Mouse (Mus musculus) MEL (cell line): Measurements from ENCODE around the gene Dnmt3c. TPM values are rescaled to one million over a fixed set of nuclear protein-coding genes. Genes with fewer than 3 reads are reported as not detected.

Source experiments
- DNase-seq: peaks from one replicate; pipeline ENCODE4 v3.0.0; 2011; ENCODE audit warnings: low read depth, low spot score
- H3K27ac ChIP-seq: 2 replicates; pipeline ENCODE4 v1.5.1; 2012; ENCODE audit warnings: low read depth, mild to moderate bottlenecking, control low read depth, low read length, moderate library complexity; ENCODE audit not compliant: control insufficient read depth
- H3K27me3 ChIP-seq, 2 experiments: fragments of 150-350 bp in 1 of 2; sonication (generic) in 1 of 2; 2 replicates each; pipeline ENCODE4 v1.6.1; 2012; ENCODE audit warnings: low read length in 2 of 2, mild to moderate bottlenecking in 2 of 2, improper control_type of control experiment in 1 of 2, moderate library complexity in 1 of 2; ENCODE audit not compliant: insufficient read depth in 2 of 2, control insufficient read depth in 1 of 2
- H3K36me3 ChIP-seq, 2 experiments: 2 replicates each; pipeline ENCODE4 v1.6.1; 2012 to 2014; ENCODE audit warnings: low read length in 2 of 2, improper control_type of control experiment in 1 of 2, inconsistent platforms in 1 of 2, mild to moderate bottlenecking in 1 of 2; ENCODE audit not compliant: insufficient read depth in 2 of 2, control insufficient read depth in 1 of 2
- H3K4me1 ChIP-seq, 2 experiments: fragments of 150-350 bp in 1 of 2; sonication (generic) in 1 of 2; 2 replicates each; pipeline ENCODE4 v1.6.1; 2012; ENCODE audit warnings: low read length in 2 of 2, improper control_type of control experiment in 1 of 2, mild to moderate bottlenecking in 1 of 2; ENCODE audit not compliant: insufficient read depth in 2 of 2, control insufficient read depth in 1 of 2
- H3K4me3 ChIP-seq, 2 experiments: fragments of 150-350 bp in 1 of 2; sonication (generic) in 1 of 2; 2 replicates each; pipeline ENCODE4 v1.5.1; 2012; ENCODE audit warnings: low read depth in 2 of 2, low read length in 2 of 2, mild to moderate bottlenecking in 2 of 2, moderate library complexity in 2 of 2, control low read depth in 1 of 2, improper control_type of control experiment in 1 of 2; ENCODE audit not compliant: control insufficient read depth in 1 of 2, insufficient read depth in 1 of 2
- H3K79me2 ChIP-seq: 2 replicates; pipeline ENCODE4 v1.6.1; 2012; ENCODE audit warnings: mild to moderate bottlenecking, low read length, moderate library complexity; ENCODE audit not compliant: control insufficient read depth, poor library complexity, insufficient read depth
- H3K9ac ChIP-seq: 2 replicates; pipeline ENCODE4 v1.6.1; 2012; ENCODE audit warnings: low read depth, mild to moderate bottlenecking, control low read depth, low read length, moderate library complexity; ENCODE audit not compliant: control insufficient read depth, poor library complexity, severe bottlenecking
- H3K9me3 ChIP-seq: fragments of 150-350 bp; sonication (generic); replicated peaks from 2 replicates; pipeline ENCODE4 v1.6.1; 2012; ENCODE audit warnings: mild to moderate bottlenecking, low read length, improper control_type of control experiment, moderate library complexity; ENCODE audit not compliant: insufficient read depth
- BHLHE40 ChIP-seq: IDR thresholded peaks from 2 replicates; pipeline ENCODE4 v1.6.1; 2012; ENCODE audit warnings: low read depth, mild to moderate bottlenecking, inconsistent platforms, low read length, improper control_type of control experiment, borderline replicate concordance
- CHD1 ChIP-seq: IDR thresholded peaks from 2 replicates; pipeline ENCODE4 v1.6.1; 2012; ENCODE audit warnings: low read depth, mild to moderate bottlenecking, inconsistent platforms, low read length, improper control_type of control experiment
- CHD2 ChIP-seq: IDR thresholded peaks from 2 replicates; pipeline ENCODE4 v1.6.1; 2011; ENCODE audit warnings: low read length, improper control_type of control experiment
- CTCF ChIP-seq, 3 experiments: IDR thresholded peaks in 2 of 3; conservative IDR thresholded peaks in 1 of 3; 2 replicates each; pipeline ENCODE4 v1.5.1; 2011 to 2012; ENCODE audit warnings: low read length in 3 of 3, low read depth in 2 of 3, mild to moderate bottlenecking in 2 of 3, improper control_type of control experiment in 1 of 3, inconsistent platforms in 1 of 3, mixed read lengths in 1 of 3, moderate library complexity in 1 of 3; ENCODE audit not compliant: control insufficient read depth in 1 of 3, insufficient read depth in 1 of 3, poor library complexity in 1 of 3, severe bottlenecking in 1 of 3
- E2F4 ChIP-seq: IDR thresholded peaks from 2 replicates; pipeline ENCODE4 v1.6.1; 2011; ENCODE audit warnings: low read depth, low read length, improper control_type of control experiment, borderline replicate concordance
- ELF1 ChIP-seq: IDR thresholded peaks from 2 replicates; pipeline ENCODE4 v1.6.1; 2014; ENCODE audit warnings: low read depth, mild to moderate bottlenecking, inconsistent platforms, low read length, improper control_type of control experiment, moderate library complexity
- EP300 ChIP-seq, 2 experiments: IDR thresholded peaks; 2 replicates each; pipeline ENCODE4 v1.6.1; 2011; ENCODE audit warnings: improper control_type of control experiment in 2 of 2, low read length in 2 of 2, low read depth in 1 of 2, mild to moderate bottlenecking in 1 of 2
- ETS1 ChIP-seq: IDR thresholded peaks from 2 replicates; pipeline ENCODE4 v1.6.1; 2012; ENCODE audit warnings: low read depth, mild to moderate bottlenecking, inconsistent platforms, low read length, improper control_type of control experiment, moderate library complexity
- GABPA ChIP-seq: IDR thresholded peaks from 2 replicates; pipeline ENCODE4 v1.6.1; 2012; ENCODE audit warnings: low read depth, mild to moderate bottlenecking, inconsistent platforms, low read length, improper control_type of control experiment, moderate library complexity
- GATA1 ChIP-seq: IDR thresholded peaks from 2 replicates; pipeline ENCODE4 v1.6.1; 2011; ENCODE audit warnings: low read depth, low read length, improper control_type of control experiment
- HCFC1 ChIP-seq: IDR thresholded peaks from 2 replicates; pipeline ENCODE4 v1.6.1; 2012; ENCODE audit warnings: low read depth, mild to moderate bottlenecking, inconsistent platforms, low read length, improper control_type of control experiment, moderate library complexity
- JUND ChIP-seq: IDR thresholded peaks from 2 replicates; pipeline ENCODE4 v1.6.1; 2011; ENCODE audit warnings: low read depth, mild to moderate bottlenecking, improper control_type of control experiment, low read length
- KAT2A ChIP-seq: conservative IDR thresholded peaks from 2 replicates; pipeline ENCODE4 v1.6.1; 2012; ENCODE audit warnings: low read depth, low read length, improper control_type of control experiment, inconsistent platforms
- MAFK ChIP-seq: IDR thresholded peaks from 2 replicates; pipeline ENCODE4 v1.6.1; 2011; ENCODE audit warnings: low read depth, mild to moderate bottlenecking, low read length, improper control_type of control experiment, borderline replicate concordance
- MAX ChIP-seq: IDR thresholded peaks from 2 replicates; pipeline ENCODE4 v1.6.1; 2011; ENCODE audit warnings: low read length, improper control_type of control experiment
- MAZ ChIP-seq: IDR thresholded peaks from 2 replicates; pipeline ENCODE4 v1.6.1; 2012; ENCODE audit warnings: low read depth, mild to moderate bottlenecking, inconsistent platforms, low read length, improper control_type of control experiment
- MEF2A ChIP-seq: IDR thresholded peaks from 2 replicates; pipeline ENCODE4 v1.6.1; 2014; ENCODE audit warnings: low read depth, mild to moderate bottlenecking, inconsistent platforms, low read length, improper control_type of control experiment; ENCODE audit not compliant: poor library complexity, insufficient replicate concordance, severe bottlenecking; ENCODE audit errors: extremely low read depth
- MXI1 ChIP-seq: IDR thresholded peaks from 2 replicates; pipeline ENCODE4 v1.6.1; 2011; ENCODE audit warnings: mild to moderate bottlenecking, low read depth, low read length, improper control_type of control experiment
- MYB ChIP-seq: IDR thresholded peaks from 2 replicates; pipeline ENCODE4 v1.6.1; 2011; ENCODE audit warnings: mild to moderate bottlenecking, low read depth, low read length, improper control_type of control experiment
- MYC ChIP-seq: IDR thresholded peaks from 2 replicates; pipeline ENCODE4 v1.6.1; 2011; ENCODE audit warnings: low read depth, mild to moderate bottlenecking, low read length, improper control_type of control experiment, moderate library complexity
- NELFE ChIP-seq: IDR thresholded peaks from 2 replicates; pipeline ENCODE4 v1.6.1; 2011; ENCODE audit warnings: low read depth, low read length, improper control_type of control experiment
- NRF1 ChIP-seq: IDR thresholded peaks from 2 replicates; pipeline ENCODE4 v1.6.1; 2014; ENCODE audit warnings: low read depth, mild to moderate bottlenecking, inconsistent platforms, low read length, improper control_type of control experiment, moderate library complexity; ENCODE audit not compliant: poor library complexity, insufficient read depth, severe bottlenecking
- POLR2A ChIP-seq, 2 experiments: IDR thresholded peaks; 2 replicates each; pipeline ENCODE4 v1.6.1; 2011 to 2012; ENCODE audit warnings: low read length in 2 of 2, mild to moderate bottlenecking in 2 of 2, control low read depth in 1 of 2, improper control_type of control experiment in 1 of 2, low read depth in 1 of 2, moderate library complexity in 1 of 2; ENCODE audit not compliant: control insufficient read depth in 1 of 2, insufficient read depth in 1 of 2, poor library complexity in 1 of 2
- POLR2AphosphoS2 ChIP-seq: IDR thresholded peaks from 2 replicates; pipeline ENCODE4 v1.6.1; 2011; ENCODE audit warnings: low read length, improper control_type of control experiment
- RAD21 ChIP-seq: IDR thresholded peaks from 2 replicates; pipeline ENCODE4 v1.6.1; 2011; ENCODE audit warnings: mild to moderate bottlenecking, low read depth, low read length, improper control_type of control experiment
- RCOR1 ChIP-seq: IDR thresholded peaks from 2 replicates; pipeline ENCODE4 v1.6.1; 2012; ENCODE audit warnings: low read depth, mild to moderate bottlenecking, inconsistent platforms, low read length, improper control_type of control experiment
- SIN3A ChIP-seq: IDR thresholded peaks from 2 replicates; pipeline ENCODE4 v1.6.1; 2012; ENCODE audit warnings: low read length, improper control_type of control experiment, inconsistent platforms
- SMC3 ChIP-seq: IDR thresholded peaks from 2 replicates; pipeline ENCODE4 v1.6.1; 2011; ENCODE audit warnings: low read depth, low read length, improper control_type of control experiment
- TBP ChIP-seq: IDR thresholded peaks from 2 replicates; pipeline ENCODE4 v1.8.0; 2011; ENCODE audit warnings: low read depth, low read length, improper control_type of control experiment
- TCF12 ChIP-seq: IDR thresholded peaks from 2 replicates; pipeline ENCODE4 v1.6.1; 2014; ENCODE audit warnings: low read depth, mild to moderate bottlenecking, inconsistent platforms, low read length, improper control_type of control experiment, moderate library complexity
- UBTF ChIP-seq: IDR thresholded peaks from 2 replicates; pipeline ENCODE4 v1.6.1; 2012; ENCODE audit warnings: low read depth, mild to moderate bottlenecking, inconsistent platforms, low read length, improper control_type of control experiment, moderate library complexity, borderline replicate concordance; ENCODE audit not compliant: insufficient read depth
- USF1 ChIP-seq: IDR thresholded peaks from 2 replicates; pipeline ENCODE4 v1.6.1; 2014; ENCODE audit warnings: low read depth, mild to moderate bottlenecking, inconsistent platforms, low read length, improper control_type of control experiment, moderate library complexity
- ZKSCAN1 ChIP-seq: IDR thresholded peaks from 2 replicates; pipeline ENCODE4 v1.6.1; 2012; ENCODE audit warnings: low read depth, mild to moderate bottlenecking, inconsistent platforms, low read length, improper control_type of control experiment, moderate library complexity
- ZNF384 ChIP-seq: IDR thresholded peaks from 2 replicates; pipeline ENCODE4 v1.6.1; 2012; ENCODE audit warnings: low read depth, mild to moderate bottlenecking, inconsistent platforms, low read length, improper control_type of control experiment
- polyA plus RNA-seq, 2 experiments: library from polyadenylated mRNA; stranded (reverse) in 1 of 2; unstranded in 1 of 2; fragments of >175 nt in 1 of 2; fragments of >200 nt in 1 of 2; gene quantifications; 2 replicates each; pipeline versions ENCODE4 v1.2.1 to v1.2.4; 2012; ENCODE audit warnings: low replicate concordance in 2 of 2, low read depth in 1 of 2; ENCODE audit not compliant: insufficient read length in 2 of 2, insufficient read depth in 1 of 2, missing spikeins in 1 of 2
- total RNA-seq: library from RNA; depleted of rRNA; stranded (reverse); fragments of 300-350 nt; gene quantifications from 2 replicates; pipeline ENCODE4 v1.2.3, GENCODE M21; 2012

Dnmt3c gene
- total and polyA plus RNA-seq, 3 experiments, result 0.45 to 0.65 TPM; not detected in 1

GRCm38 (mm10) chr2:153676944-153677343 lies 19.5 kb upstream of the Dnmt3c start:
- H3K4me1 ChIP-seq, result peaks cover 13 to 25% of the 10 kb centered on the region in 2 experiments
- H3K9ac ChIP-seq, result peak overlapping the region; percentile 21; the same call in 1 of the 2 replicates
- peaks cover 0 to 23% of the 10 kb centered on the region in 2 experiments; a peak in 2 of 4 replicates for H3K36me3 ChIP-seq
- H3K27ac ChIP-seq, result peak overlapping the region; percentile 77
- H3K4me3 ChIP-seq, result peak overlapping the region; percentile 7 to 42; a peak in 2 of 4 replicates
- H3K27me3 ChIP-seq, result no peaks in the 10 kb centered on the region
- peak; percentile 81 for DNase-seq
- no peaks in the 10 kb centered on the region for H3K9me3 ChIP-seq
- TF ChIP-seq MAZ, result no peak
- TF ChIP-seq MYB, result 0 out of 2 replicates have a peak, but pooled peaks have one; percentile 26
- TF ChIP-seq GABPA, result no peak
- peak; percentile 83 for TF ChIP-seq TCF12
- TF ChIP-seq ETS1, result peak; percentile 97
- TF ChIP-seq JUND, result no peak
- TF ChIP-seq POLR2A (IDR thresholded peaks at IDR 0.05; ENCODE audit: control insufficient read depth in 1 of 2, insufficient read depth in 1 of 2, low read depth in 1 of 2, low read length in 2 of 2, poor library complexity in 1 of 2), result no peak
- peak; percentile 89 for TF ChIP-seq SIN3A
- TF ChIP-seq NRF1, result no peak
- TF ChIP-seq MAX, result no peak
- TF ChIP-seq RCOR1, result peak; percentile 96
- TF ChIP-seq CHD1, result no peak
- peak; percentile 44 for TF ChIP-seq MXI1
- TF ChIP-seq ZKSCAN1, result no peak
- no peak for TF ChIP-seq ELF1
- TF ChIP-seq NELFE, result no peak
- TF ChIP-seq USF1, result 0 out of 2 replicates have a peak, but pooled peaks have one; percentile 9
- no peak for TF ChIP-seq RAD21
- TF ChIP-seq E2F4, result no peak
- no peak for TF ChIP-seq CTCF (IDR thresholded peaks at IDR 0.05 in 2 of 3, conservative IDR thresholded peaks at IDR 0.05 in 1 of 3; ENCODE audit: control insufficient read depth in 1 of 3, insufficient read depth in 1 of 3, low read depth in 2 of 3, low read length in 3 of 3, poor library complexity in 1 of 3, severe bottlenecking in 1 of 3)
- no peak for TF ChIP-seq KAT2A
- no peak for TF ChIP-seq MYC
- peak; percentile 58; the same call in 1 of the 2 replicates for TF ChIP-seq MAFK
- peak; percentile 77 to 84 for TF ChIP-seq EP300 (IDR thresholded peaks at IDR 0.05; ENCODE audit: low read depth in 1 of 2, low read length in 2 of 2)
- no peak for TF ChIP-seq UBTF
- TF ChIP-seq TBP, result no peak
- TF ChIP-seq GATA1, result peak; percentile 77
- TF ChIP-seq HCFC1, result 0 out of 2 replicates have a peak, but pooled peaks have one; percentile 14
- TF ChIP-seq POLR2AphosphoS2, result no peak
- TF ChIP-seq BHLHE40, result no peak
- no peak for TF ChIP-seq CHD2
- no peak for TF ChIP-seq SMC3
- peak; percentile 57; the same call in 1 of the 2 replicates for TF ChIP-seq ZNF384
- TF ChIP-seq MEF2A, result no peak
- no peaks in the 10 kb centered on the region for H3K79me2 ChIP-seq
